Mouse (Mus musculus) liver, adult 2 months (tissue): Measurements from ENCODE around the gene Adamts12.

Experiments used
- CTCF ChIP-seq: fragments of 200-500 bp; IDR thresholded peaks from 2 replicates; pipeline ENCODE4 v1.5.1; 2011; ENCODE audit warnings: low read depth, low read length, control low read depth
- POLR2A ChIP-seq: fragments of 200-500 bp; IDR thresholded peaks from 2 replicates; pipeline ENCODE4 v1.6.1; 2011; ENCODE audit warnings: low read length, control low read depth; ENCODE audit not compliant: insufficient read depth; ENCODE audit errors: extremely low read depth

GRCm38 (mm10) chr15:11320481-11320880 lies 255.9 kb downstream of the Adamts12 start:
- no peak for TF ChIP-seq POLR2A
- peak; percentile 93 for TF ChIP-seq CTCF
